Mouse (Mus musculus) G1E (cell line): ENCODE measurements around the gene Ccnt2.

Source experiments
- CTCF ChIP-seq: IDR thresholded peaks from 2 replicates; pipeline ENCODE4 v1.5.1; 2012; ENCODE audit warnings: low read depth, low read length, inconsistent platforms, mixed read lengths
- GATA1 ChIP-seq: IDR thresholded peaks from 2 replicates; pipeline ENCODE4 v1.6.1; 2012; ENCODE audit warnings: borderline replicate concordance, low read length, inconsistent platforms, mixed read lengths

DNA sequence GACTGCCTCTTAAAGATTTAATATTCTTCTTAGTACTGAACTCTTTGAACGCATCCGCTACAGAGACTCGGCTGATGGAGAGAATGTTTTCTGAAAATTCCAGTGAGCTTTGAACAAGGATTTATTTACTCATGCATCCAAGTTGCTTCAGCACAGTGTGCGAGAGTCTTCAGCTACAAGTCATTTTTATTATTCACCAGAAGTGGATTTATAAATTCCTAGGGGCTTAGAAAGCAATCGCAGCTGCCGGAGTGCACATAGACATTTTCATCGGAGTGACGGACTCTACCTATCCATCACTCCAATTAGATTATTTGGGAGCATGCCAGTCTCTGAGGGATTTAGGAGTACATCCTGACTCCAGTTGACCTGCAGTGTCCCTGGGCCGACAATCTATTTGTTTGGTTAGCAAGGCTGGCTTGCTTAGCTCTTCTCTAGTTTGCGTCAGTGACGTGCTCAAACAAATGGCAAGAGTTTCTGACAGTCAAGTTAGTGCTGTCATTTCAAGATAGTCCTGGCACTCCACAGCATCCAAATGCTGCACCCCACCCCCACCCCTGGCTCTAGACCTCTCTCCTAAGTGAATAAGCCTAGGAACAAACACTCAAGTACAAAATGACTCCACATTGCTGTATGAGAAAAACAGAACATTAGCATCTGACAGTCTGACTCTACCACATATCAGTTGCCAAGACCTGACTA, 23.4 kb upstream of the Ccnt2 start:
- TF ChIP-seq CTCF (no peak), GATA1 (no peak)
